Mouse (Mus musculus) CH12.LX (cell line): Measurements from ENCODE around the gene Smim27.

Experiments
- NRF1 ChIP-seq: IDR thresholded peaks from 2 replicates; pipeline ENCODE4 v1.6.1; 2014; ENCODE audit warnings: low read depth, mild to moderate bottlenecking, inconsistent platforms, low read length, improper control_type of control experiment, moderate library complexity
- USF1 ChIP-seq: IDR thresholded peaks from 2 replicates; pipeline ENCODE4 v1.6.1; 2014; ENCODE audit warnings: low read depth, mild to moderate bottlenecking, inconsistent platforms, low read length, improper control_type of control experiment

- TF ChIP-seq USF1 = no peak
- TF ChIP-seq NRF1 = no peak
Measured at GRCm38 (mm10) chr4:40264321-40264720, 5.1 kb upstream of the Smim27 start.
